ENCODE assay signal across 9 mouse cellular contexts in genomic region chr1:23761502-23762135, GRCm38 (mm10). TPM values are rescaled to one million over a fixed set of nuclear protein-coding genes. Genes with fewer than 3 reads are reported as not detected.
DNase-seq lines count a peak whose midpoint lies in the region; ATAC-seq and TF ChIP-seq lines count a peak whose summit lies in the region.
"Had no signal": no experiment of that assay in that cellular context is flagged by ENCODE, and none has a peak within 500 bp of the region (broad histone marks: within the 10 kb centered on the region; RNA-seq: fewer than 3 reads in every experiment).

Gene B3gat2 (plus strand): TSS chr1:23761753.

- no peaks in the 10 kb centered on the region for H3K9me3 ChIP-seq in erythroblast, embryonic 14.5 days (ENCODE audit: control insufficient read depth, low read length)
- H3K9me3 ChIP-seq in forebrain, embryonic 11.5 days (ENCODE audit: control insufficient read depth, low read length), result no peaks in the 10 kb centered on the region
- no peaks in the 10 kb centered on the region for H3K9me3 ChIP-seq in intestine, postnatal 0 days (ENCODE audit: control insufficient read depth)
- H3K9me3 ChIP-seq in limb, embryonic 11.5 days (ENCODE audit: control insufficient read depth, low read length), result no peaks in the 10 kb centered on the region
- no peaks in the 10 kb centered on the region for H3K9me3 ChIP-seq in neural tube, embryonic 15.5 days (replicated peaks)

- no peak for TF ChIP-seq CTCF in intestine, postnatal 0 days (IDR thresholded peaks at IDR 0.05; ENCODE audit: low read depth)

- WGBS in forebrain, embryonic 11.5 days, result under 1% methylated on average over 34 of the region's 34 CpGs
- under 1% methylated on average over 32 of the region's 34 CpGs for WGBS in intestine, postnatal 0 days
- under 1% methylated on average over 27 of the region's 34 CpGs for WGBS in limb, embryonic 11.5 days
- WGBS in neural tube, embryonic 15.5 days, result under 1% methylated on average over 33 of the region's 34 CpGs

- H3K4me2 ChIP-seq in forebrain, embryonic 11.5 days (ENCODE audit: low read depth, low read length, severe bottlenecking), result peak within 1 kb of the TSS; percentile 97
- peak within 1 kb of the TSS; percentile 94 for H3K4me2 ChIP-seq in intestine, postnatal 0 days (replicated peaks; ENCODE audit: low read depth)
- peak within 1 kb of the TSS; percentile 98 for H3K4me2 ChIP-seq in limb, embryonic 11.5 days (ENCODE audit: low read depth, severe bottlenecking)
- H3K4me2 ChIP-seq in neural tube, embryonic 15.5 days, result peak within 1 kb of the TSS; percentile 85

- peaks cover 6% of the 10 kb centered on the region for H3K4me1 ChIP-seq in erythroblast, embryonic 14.5 days (ENCODE audit: control insufficient read depth)
- peaks cover 6% of the 10 kb centered on the region for H3K4me1 ChIP-seq in forebrain, embryonic 11.5 days (replicated peaks; ENCODE audit: control insufficient read depth, insufficient read depth, low read length)
- H3K4me1 ChIP-seq in intestine, postnatal 0 days (replicated peaks; ENCODE audit: control insufficient read depth, insufficient read depth, low read length), result peaks cover 6% of the 10 kb centered on the region; the same call in 1 of the 2 replicates
- 0 out of 2 replicates have a peak, but pooled peaks cover 4% of the 10 kb centered on the region for H3K4me1 ChIP-seq in limb, embryonic 11.5 days (ENCODE audit: control insufficient read depth, insufficient read depth, low read length)
- H3K4me1 ChIP-seq in neural tube, embryonic 15.5 days, result peaks cover 32% of the 10 kb centered on the region

- H3K9ac ChIP-seq in forebrain, embryonic 11.5 days (ENCODE audit: low read length), result peak within 1 kb of the TSS; percentile 63
- H3K9ac ChIP-seq in intestine, postnatal 0 days (ENCODE audit: low read depth, low read length), result no peak within 1 kb of the TSS; the same call in 1 of the 2 replicates
- peak within 1 kb of the TSS; percentile 50 for H3K9ac ChIP-seq in limb, embryonic 11.5 days (ENCODE audit: low read length)
- peak within 1 kb of the TSS; percentile 80 for H3K9ac ChIP-seq in neural tube, embryonic 15.5 days (replicated peaks)

- H3K4me3 ChIP-seq in erythroblast, embryonic 14.5 days (replicated peaks), result peak within 1 kb of the TSS; percentile 7
- peak within 1 kb of the TSS; percentile 57 for H3K4me3 ChIP-seq in forebrain, embryonic 11.5 days (ENCODE audit: low read depth, low read length)
- H3K4me3 ChIP-seq in intestine, postnatal 0 days (ENCODE audit: low read depth, low read length), result peak within 1 kb of the TSS; percentile 56
- H3K4me3 ChIP-seq in limb, embryonic 11.5 days (ENCODE audit: low read depth, low read length), result peak within 1 kb of the TSS; percentile 53
- H3K4me3 ChIP-seq in neural tube, embryonic 15.5 days (replicated peaks), result peak within 1 kb of the TSS; percentile 78

- peaks cover 56% of the 10 kb centered on the region for H3K27me3 ChIP-seq in erythroblast, embryonic 14.5 days (ENCODE audit: control insufficient read depth)
- H3K27me3 ChIP-seq in forebrain, embryonic 11.5 days (ENCODE audit: control insufficient read depth, insufficient read depth, low read length), result peaks cover 20% of the 10 kb centered on the region
- peaks cover 46% of the 10 kb centered on the region for H3K27me3 ChIP-seq in intestine, postnatal 0 days (replicated peaks; ENCODE audit: control insufficient read depth, insufficient read depth, low read length)
- H3K27me3 ChIP-seq in limb, embryonic 11.5 days (ENCODE audit: control insufficient read depth, insufficient read depth, low read length), result peaks cover 33% of the 10 kb centered on the region
- peaks cover 10% of the 10 kb centered on the region for H3K27me3 ChIP-seq in neural tube, embryonic 15.5 days (replicated peaks)

- no peak within 1 kb of the TSS for H3K27ac ChIP-seq in forebrain, embryonic 11.5 days (ENCODE audit: low read depth, low read length)
- H3K27ac ChIP-seq in intestine, postnatal 0 days (ENCODE audit: low read depth, low read length), result no peak within 1 kb of the TSS
- no peak within 1 kb of the TSS for H3K27ac ChIP-seq in limb, embryonic 11.5 days (replicated peaks; ENCODE audit: low read depth, low read length)
- H3K27ac ChIP-seq in neural tube, embryonic 15.5 days (replicated peaks), result peak within 1 kb of the TSS; percentile 87

- ATAC-seq in erythroblast, adult 5-6 weeks (replicated peaks; ENCODE audit: low FRiP score, poor library complexity, severe bottlenecking), result no peak
- peak; percentile 70 for ATAC-seq in forebrain, embryonic 11.5 days (replicated peaks; ENCODE audit: low FRiP score)
- ATAC-seq in intestine, postnatal 0 days, result no peak
- ATAC-seq in limb, embryonic 11.5 days (ENCODE audit: insufficient number of reproducible peaks, low FRiP score, low TSS enrichment, low read depth), result peak; percentile 44; the same call in 1 of the 2 replicates
- peak; percentile 77 for ATAC-seq in neural tube, embryonic 15.5 days (ENCODE audit: low FRiP score)

- H3K36me3 ChIP-seq in erythroblast, embryonic 14.5 days (ENCODE audit: control insufficient read depth), result no peaks in the 10 kb centered on the region
- no peaks in the 10 kb centered on the region for H3K36me3 ChIP-seq in forebrain, embryonic 11.5 days (ENCODE audit: control insufficient read depth, insufficient read depth, low read length)
- no peaks in the 10 kb centered on the region for H3K36me3 ChIP-seq in intestine, postnatal 0 days (ENCODE audit: control insufficient read depth, insufficient read depth)
- H3K36me3 ChIP-seq in limb, embryonic 11.5 days (ENCODE audit: control insufficient read depth, insufficient read depth, low read length), result no peaks in the 10 kb centered on the region
- no peaks in the 10 kb centered on the region for H3K36me3 ChIP-seq in neural tube, embryonic 15.5 days

- peak; percentile 78 for DNase-seq in ZHBTc4 (ENCODE audit: low read depth, low spot score)
- DNase-seq in forebrain, embryonic 11.5 days (ENCODE audit: low spot score), result peak; percentile 83
- peak; percentile 67 for DNase-seq in limb, embryonic 11.5 days (ENCODE audit: low spot score)
- no peak for DNase-seq in thymus, postnatal 0 days (ENCODE audit: low spot score)

RNA-seq across cellular contexts. Expression of gene B3gat2, which starts in this region (rescaled TPM):
- 0.01 TPM in 1 of 2 replicates, not detected in the other for polyA plus RNA-seq in erythroblast, embryonic 14.5 days (2012)
- total RNA-seq in erythroblast, adult 5-6 weeks (2015; ENCODE audit: low replicate concordance), result not detected in 2 replicates
- total RNA-seq in erythroblast, adult 5-6 weeks (2017; ENCODE audit: low replicate concordance), result 0.43 and 3.1 TPM in 2 replicates
- polyA plus RNA-seq in forebrain, embryonic 11.5 days (2014; fragmentation: Nextera tagmentation; extraction: Ambion mirVana), result 1.0 and 1.1 TPM in 2 replicates
- 0.25 and 0.26 TPM in 2 replicates for polyA plus RNA-seq in intestine, postnatal 0 days (2015; fragmentation: Nextera tagmentation; extraction: Ambion mirVana)
- polyA plus RNA-seq in limb, embryonic 11.5 days (2014; fragmentation: Nextera tagmentation; extraction: Ambion mirVana), result 0.54 and 0.77 TPM in 2 replicates
- polyA plus RNA-seq in neural tube, embryonic 15.5 days (2015; fragmentation: Nextera tagmentation; extraction: Ambion mirVana), result 23.1 and 27.9 TPM in 2 replicates
- polyA plus RNA-seq in thymus, postnatal 0 days (2015; fragmentation: Nextera tagmentation; extraction: Ambion mirVana), result 0.22 and 0.26 TPM in 2 replicates
- polyA plus RNA-seq: large intestine, adult 2 months had no signal

Comparison
In these comparisons a context has a peak if more than half of its experiments do, and no peak if none do; other contexts are left out.
1. RNA of gene B3gat2 (polyA plus RNA-seq): 23.1 to 27.9 TPM in neural tube, embryonic 15.5 days; 1.0 to 1.1 TPM in forebrain, embryonic 11.5 days, 0.54 to 0.77 TPM in limb, embryonic 11.5 days, 0.25 to 0.26 TPM in intestine, postnatal 0 days, 0.22 to 0.26 TPM in thymus, postnatal 0 days and 0.01 TPM in erythroblast, embryonic 14.5 days; every median in the first group is over 10 times any median in the second.
2. Peak in DNase-seq, ATAC-seq, H3K4me3 ChIP-seq, H3K9ac ChIP-seq and H3K4me2 ChIP-seq in limb, embryonic 11.5 days; RNA of the gene not detected or under 1 TPM.
3. H3K4me3 ChIP-seq: peak in every context shown above with its lines; median percentile 78 in neural tube, embryonic 15.5 days; 57 in forebrain, embryonic 11.5 days; 56 in intestine, postnatal 0 days; 53 in limb, embryonic 11.5 days; 7 in erythroblast, embryonic 14.5 days.
4. ATAC-seq: peak in forebrain, embryonic 11.5 days (single experiment) and neural tube, embryonic 15.5 days (single experiment); none in erythroblast, adult 5-6 weeks (single experiment) and intestine, postnatal 0 days (single experiment).
5. Peak in every context shown above with its lines, with median percentiles within 50 percentile points of each other: H3K4me2 ChIP-seq.